Mouse (Mus musculus): ENCODE measurements around the gene Psme3. TPM values are rescaled to one million over a fixed set of nuclear protein-coding genes. Genes with fewer than 3 reads are reported as not detected.

Psme3 gene
- total RNA-seq, 2 experiments from 2014 or later: 138 to 163 TPM

GRCm38 (mm10) chr11:101348774-101349173, 32.8 kb downstream of the Psme3 start:
- ATAC-seq (replicated peaks; ENCODE audit: poor library complexity, severe bottlenecking): no peak

GRCm38 (mm10) chr11:101349216-101349615, 33.2 kb downstream of the Psme3 start:
- ATAC-seq (replicated peaks; ENCODE audit: poor library complexity, severe bottlenecking): no peak

GRCm38 (mm10) chr11:101351100-101351720, 35.2 kb downstream of the Psme3 start:
- no peak for ATAC-seq (replicated peaks; ENCODE audit: poor library complexity, severe bottlenecking)

- ATAC-seq (replicated peaks; ENCODE audit: poor library complexity, severe bottlenecking): no peak
Measured at GRCm38 (mm10) chr11:101351721-101352111, 35.7 kb downstream of the Psme3 start.

- no peak for ATAC-seq (replicated peaks; ENCODE audit: poor library complexity, severe bottlenecking)
Measured at GRCm38 (mm10) chr11:101353436-101353835, 37.4 kb downstream of the Psme3 start.

GRCm38 (mm10) chr11:101354438-101355010, 38.5 kb downstream of the Psme3 start:
- no peak for ATAC-seq (replicated peaks; ENCODE audit: poor library complexity, severe bottlenecking)

- no peak for ATAC-seq (replicated peaks; ENCODE audit: poor library complexity, severe bottlenecking)
Measured at GRCm38 (mm10) chr11:101355916-101356315, 39.9 kb downstream of the Psme3 start.

GRCm38 (mm10) chr11:101357505-101358182, 41.6 kb downstream of the Psme3 start:
- ATAC-seq (replicated peaks; ENCODE audit: poor library complexity, severe bottlenecking): no peak

GRCm38 (mm10) chr11:101359776-101360175, 43.8 kb downstream of the Psme3 start:
- ATAC-seq (replicated peaks; ENCODE audit: poor library complexity, severe bottlenecking): no peak

GRCm38 (mm10) chr11:101360651-101361113, 44.7 kb downstream of the Psme3 start:
- no peak for ATAC-seq (replicated peaks; ENCODE audit: poor library complexity, severe bottlenecking)

GRCm38 (mm10) chr11:101364531-101364931, 48.5 kb downstream of the Psme3 start:
- ATAC-seq (replicated peaks; ENCODE audit: poor library complexity, severe bottlenecking): no peak

GRCm38 (mm10) chr11:101367326-101367935, 51.4 kb downstream of the Psme3 start, which contains the start of gene G6pc:
Gene G6pc, plus strand, starts transcription at chr11:101367561.
- no peak for ATAC-seq (replicated peaks; ENCODE audit: poor library complexity, severe bottlenecking)

- ATAC-seq (replicated peaks; ENCODE audit: poor library complexity, severe bottlenecking): no peak
Measured at GRCm38 (mm10) chr11:101370141-101370540, 54.1 kb downstream of the Psme3 start.

Other genes starting within 250 kb of the Psme3 start
Only the 30 nearest of the 31 such genes appear.
- 1.5 and 12.9 TPM in 2 replicates for gene Hsd17b1, start 237.8 kb upstream of the Psme3 start, total RNA-seq (2014; fragmentation: Nextera tagmentation)
- 7.4 and 8.2 TPM in 2 replicates for gene Hsd17b1, start 237.8 kb upstream of the Psme3 start, total RNA-seq (2017)
- 26.8 and 35.8 TPM in 2 replicates for gene Coasy, start 233.6 kb upstream of the Psme3 start, total RNA-seq (2014; fragmentation: Nextera tagmentation)
- gene Coasy, start 233.6 kb upstream of the Psme3 start, total RNA-seq (2017): 30.5 and 32.2 TPM in 2 replicates
- 76.1 and 81.6 TPM in 2 replicates for gene Mlx, start 228.9 kb upstream of the Psme3 start, total RNA-seq (2014; fragmentation: Nextera tagmentation)
- 68.2 and 82.4 TPM in 2 replicates for gene Mlx, start 228.9 kb upstream of the Psme3 start, total RNA-seq (2017)
- 51.8 and 62.8 TPM in 2 replicates for gene Psmc3ip, start 220.8 kb upstream of the Psme3 start, total RNA-seq (2014; fragmentation: Nextera tagmentation)
- 42.9 and 63.5 TPM in 2 replicates for gene Psmc3ip, start 220.8 kb upstream of the Psme3 start, total RNA-seq (2017)
- 12.3 and 15.7 TPM in 2 replicates for gene Retreg3, start 196.3 kb upstream of the Psme3 start, total RNA-seq (2014; fragmentation: Nextera tagmentation)
- 20.0 and 27.4 TPM in 2 replicates for gene Retreg3, start 196.3 kb upstream of the Psme3 start, total RNA-seq (2017)
- 27.6 and 53.4 TPM in 2 replicates for gene Tubg1, start 196.3 kb upstream of the Psme3 start, total RNA-seq (2014; fragmentation: Nextera tagmentation)
- 25.8 and 43.7 TPM in 2 replicates for gene Tubg1, start 196.3 kb upstream of the Psme3 start, total RNA-seq (2017)
- not detected in 2 replicates for gene Tubg2, start 160.3 kb upstream of the Psme3 start, total RNA-seq (2014; fragmentation: Nextera tagmentation)
- not detected in 2 replicates for gene Tubg2, start 160.3 kb upstream of the Psme3 start, total RNA-seq (2017)
- gene Cntnap1, start 145.7 kb upstream of the Psme3 start, total RNA-seq (2014; fragmentation: Nextera tagmentation): 0.41 and 0.83 TPM in 2 replicates
- 0.36 and 0.65 TPM in 2 replicates for gene Cntnap1, start 145.7 kb upstream of the Psme3 start, total RNA-seq (2017)
- 1.4 TPM in 1 of 2 replicates, not detected in the other for gene Plekhh3, start 144.9 kb upstream of the Psme3 start, total RNA-seq (2014; fragmentation: Nextera tagmentation)
- gene Plekhh3, start 144.9 kb upstream of the Psme3 start, total RNA-seq (2017): 0.47 TPM in 1 of 2 replicates, not detected in the other
- not detected in 2 replicates for gene Ccr10, start 140.8 kb upstream of the Psme3 start, total RNA-seq (2014; fragmentation: Nextera tagmentation)
- gene Ccr10, start 140.8 kb upstream of the Psme3 start, total RNA-seq (2017): 0.09 TPM in 1 of 2 replicates, not detected in the other
- gene Ezh1, start 89.8 kb upstream of the Psme3 start, total RNA-seq (2014; fragmentation: Nextera tagmentation): 15.2 and 31.0 TPM in 2 replicates
- gene Ezh1, start 89.8 kb upstream of the Psme3 start, total RNA-seq (2017): 13.6 and 17.7 TPM in 2 replicates
- gene Ramp2, start 70.2 kb upstream of the Psme3 start, total RNA-seq (2014; fragmentation: Nextera tagmentation): not detected in 2 replicates
- gene Ramp2, start 70.2 kb upstream of the Psme3 start, total RNA-seq (2017): 0.98 and 1.4 TPM in 2 replicates
- 176 and 203 TPM in 2 replicates for gene Vps25, start 62.5 kb upstream of the Psme3 start, total RNA-seq (2014; fragmentation: Nextera tagmentation)
- 76.7 and 80.4 TPM in 2 replicates for gene Vps25, start 62.5 kb upstream of the Psme3 start, total RNA-seq (2017)
- not detected in 2 replicates for gene Wnk4, start 55.6 kb upstream of the Psme3 start, total RNA-seq (2014; fragmentation: Nextera tagmentation)
- gene Wnk4, start 55.6 kb upstream of the Psme3 start, total RNA-seq (2017): 2.6 TPM in 1 of 2 replicates, not detected in the other
- gene Cntd1, start 37.2 kb upstream of the Psme3 start, total RNA-seq (2014; fragmentation: Nextera tagmentation): not detected in 2 replicates
- 0.72 and 3.3 TPM in 2 replicates for gene Cntd1, start 37.2 kb upstream of the Psme3 start, total RNA-seq (2017)
- 53.2 and 61.3 TPM in 2 replicates for gene Coa3, start 37.1 kb upstream of the Psme3 start, total RNA-seq (2014; fragmentation: Nextera tagmentation)
- gene Coa3, start 37.1 kb upstream of the Psme3 start, total RNA-seq (2017): 32.3 and 35.5 TPM in 2 replicates
- 58.4 and 81.1 TPM in 2 replicates for gene Becn1, start 13.9 kb upstream of the Psme3 start, total RNA-seq (2014; fragmentation: Nextera tagmentation)
- 177 and 214 TPM in 2 replicates for gene Becn1, start 13.9 kb upstream of the Psme3 start, total RNA-seq (2017)
- gene Aoc2, start 8.8 kb downstream of the Psme3 start, total RNA-seq (2014; fragmentation: Nextera tagmentation): 2.8 and 3.7 TPM in 2 replicates
- 1.8 and 2.0 TPM in 2 replicates for gene Aoc2, start 8.8 kb downstream of the Psme3 start, total RNA-seq (2017)
- not detected in 2 replicates for gene Aoc3, start 14.4 kb downstream of the Psme3 start, total RNA-seq (2014; fragmentation: Nextera tagmentation)
- not detected in 2 replicates for gene Aoc3, start 14.4 kb downstream of the Psme3 start, total RNA-seq (2017)
- not detected in 2 replicates for gene G6pc, start 51.3 kb downstream of the Psme3 start, total RNA-seq (2014; fragmentation: Nextera tagmentation)
- gene G6pc, start 51.3 kb downstream of the Psme3 start, total RNA-seq (2017): not detected in 2 replicates
- gene Aarsd1, start 101.4 kb downstream of the Psme3 start, total RNA-seq (2014; fragmentation: Nextera tagmentation): 59.3 and 82.3 TPM in 2 replicates
- gene Aarsd1, start 101.4 kb downstream of the Psme3 start, total RNA-seq (2017): 63.1 and 74.5 TPM in 2 replicates
- gene Gm27029, start 108.6 kb downstream of the Psme3 start, total RNA-seq (2014; fragmentation: Nextera tagmentation): 6.6 TPM in 1 of 2 replicates, not detected in the other
- gene Gm27029, start 108.6 kb downstream of the Psme3 start, total RNA-seq (2017): 7.8 TPM in 1 of 2 replicates, not detected in the other
- 5.7 and 8.1 TPM in 2 replicates for gene Rundc1, start 108.9 kb downstream of the Psme3 start, total RNA-seq (2014; fragmentation: Nextera tagmentation)
- 4.3 and 6.0 TPM in 2 replicates for gene Rundc1, start 108.9 kb downstream of the Psme3 start, total RNA-seq (2017)
- 0.49 and 2.7 TPM in 2 replicates for gene Ptges3l, start 109.1 kb downstream of the Psme3 start, total RNA-seq (2014; fragmentation: Nextera tagmentation)
- 0.52 and 9.1 TPM in 2 replicates for gene Ptges3l, start 109.1 kb downstream of the Psme3 start, total RNA-seq (2017)
- gene Rpl27, start 126.1 kb downstream of the Psme3 start, total RNA-seq (2014; fragmentation: Nextera tagmentation): 1,057 and 1,193 TPM in 2 replicates
- gene Rpl27, start 126.1 kb downstream of the Psme3 start, total RNA-seq (2017): 795 and 2,552 TPM in 2 replicates
- 26.9 and 29.5 TPM in 2 replicates for gene Ifi35, start 132.2 kb downstream of the Psme3 start, total RNA-seq (2014; fragmentation: Nextera tagmentation)
- gene Ifi35, start 132.2 kb downstream of the Psme3 start, total RNA-seq (2017): 27.7 and 33.0 TPM in 2 replicates
- gene Rnd2, start 148.8 kb downstream of the Psme3 start, total RNA-seq (2014; fragmentation: Nextera tagmentation): 1.4 and 3.0 TPM in 2 replicates
- gene Rnd2, start 148.8 kb downstream of the Psme3 start, total RNA-seq (2017): 0.52 and 2.2 TPM in 2 replicates
- 77.1 and 85.8 TPM in 2 replicates for gene Vat1, start 150.0 kb downstream of the Psme3 start, total RNA-seq (2014; fragmentation: Nextera tagmentation)
- 56.3 and 66.2 TPM in 2 replicates for gene Vat1, start 150.0 kb downstream of the Psme3 start, total RNA-seq (2017)
- gene Brca1, start 235.7 kb downstream of the Psme3 start, total RNA-seq (2014; fragmentation: Nextera tagmentation): 26.6 and 34.0 TPM in 2 replicates
- 38.5 and 39.0 TPM in 2 replicates for gene Brca1, start 235.7 kb downstream of the Psme3 start, total RNA-seq (2017)
- gene Nbr1, start 235.9 kb downstream of the Psme3 start, total RNA-seq (2014; fragmentation: Nextera tagmentation): 33.2 and 45.0 TPM in 2 replicates
- gene Nbr1, start 235.9 kb downstream of the Psme3 start, total RNA-seq (2017): 38.6 and 41.4 TPM in 2 replicates